Mouse (Mus musculus) heart, postnatal 0 days (tissue): ENCODE results near the gene Gdpd4.
A peak's percentile ranks its signal among the peaks of the same experiment; 100 is the strongest.

ENCODE experiments used
- CTCF ChIP-seq: IDR thresholded peaks from 2 replicates; pipeline ENCODE4 v1.5.1; 2016; ENCODE audit warnings: antibody characterized with exemption, control low read depth, low read depth
- EP300 ChIP-seq: IDR thresholded peaks from 2 replicates; pipeline ENCODE4 v1.6.1; 2016; ENCODE audit warnings: antibody characterized with exemption, low read depth

GRCm38 (mm10) chr7:98051980-98052379 lies 132.2 kb downstream of the Gdpd4 start:
- TF ChIP-seq CTCF (peak; percentile 72), EP300 (no peak)
